Mouse (Mus musculus): Measurements from ENCODE around the gene Habp2.

GRCm38 (mm10) chr19:56287580-56288367, 837 bp downstream of the Habp2 start:
- no peak for TF ChIP-seq GATA1 (IDR thresholded peaks at IDR 0.05; ENCODE audit: borderline replicate concordance, low read length)
- no peak for TF ChIP-seq FLI1 (IDR thresholded peaks at IDR 0.05; ENCODE audit: low read length)
